Mouse (Mus musculus) layer of hippocampus, adult 11-12 months (tissue): ENCODE data around the gene Gnai3.

Source experiments
- DNase-seq: peaks from one replicate; pipeline ENCODE4 v3.0.0; 2022; ENCODE audit warnings: low spot score

The Gnai3 gene

DNA sequence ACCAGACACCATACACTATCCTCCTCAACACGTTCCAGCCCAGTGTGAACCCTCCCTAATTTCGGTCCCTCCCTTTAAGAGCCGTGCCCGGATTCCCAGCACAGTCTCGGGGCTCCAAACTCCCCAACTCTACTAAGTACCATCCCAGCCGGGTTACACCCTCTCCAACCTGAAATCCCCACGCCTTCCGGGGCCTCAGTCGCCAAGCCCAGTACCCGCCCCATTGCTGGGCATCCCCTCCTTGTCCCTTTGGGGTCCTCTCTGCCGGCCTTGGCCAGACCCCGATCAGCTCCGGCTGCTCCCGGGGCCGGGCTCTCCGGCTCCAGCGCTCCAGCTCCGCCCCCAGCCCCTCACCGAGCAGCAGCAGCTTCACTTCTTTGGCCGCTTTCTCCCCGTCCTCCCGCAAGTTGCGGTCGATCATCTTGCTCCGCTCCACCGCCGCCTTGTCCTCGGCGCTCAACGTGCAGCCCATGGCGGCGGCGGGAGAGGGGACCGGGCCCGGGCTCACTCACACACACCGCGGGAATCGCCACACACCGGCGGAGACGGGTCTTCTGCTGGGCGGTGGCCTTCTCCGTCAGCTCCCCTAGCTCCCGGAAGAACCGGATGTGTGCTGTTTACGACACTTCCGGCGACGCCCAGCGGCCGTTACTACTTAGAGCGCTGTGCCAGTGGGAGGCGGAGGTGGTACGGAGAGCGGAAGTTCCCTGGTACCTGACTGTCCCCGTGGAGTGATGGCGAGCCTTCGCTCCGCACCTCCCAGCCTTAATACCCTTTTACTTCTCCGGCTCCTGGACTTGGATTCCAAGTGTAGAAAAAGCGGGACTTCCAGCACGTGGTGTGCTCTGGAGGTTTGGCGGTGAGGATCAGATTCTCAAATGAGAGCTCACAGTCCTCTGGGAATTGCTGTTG, at the start of gene Gnai3:
Gnai3 (minus strand) TSS at position 613 of the 912 bp plus-strand sequence.
- DNase-seq: peak; percentile 91

DNA sequence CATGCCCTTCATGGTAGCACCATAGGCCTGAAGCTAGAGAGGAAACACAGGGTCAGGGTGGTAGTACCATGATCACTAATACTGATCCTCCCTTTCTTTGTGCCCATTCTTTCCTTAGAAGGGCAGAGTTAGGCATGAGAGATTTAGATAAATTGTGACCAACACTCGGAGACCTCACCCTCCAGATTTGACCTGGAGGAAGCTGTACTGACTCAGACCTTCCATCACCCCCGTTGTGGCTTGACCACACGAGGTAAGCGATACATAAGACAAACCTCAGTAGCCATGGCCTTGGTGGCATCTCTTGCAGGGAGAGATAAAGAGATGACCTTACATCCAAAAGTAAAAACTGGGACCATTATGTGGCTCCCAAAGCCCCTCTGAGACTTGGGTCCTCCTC, 49.3 kb upstream of the Gnai3 start:
- no peak for DNase-seq

DNA sequence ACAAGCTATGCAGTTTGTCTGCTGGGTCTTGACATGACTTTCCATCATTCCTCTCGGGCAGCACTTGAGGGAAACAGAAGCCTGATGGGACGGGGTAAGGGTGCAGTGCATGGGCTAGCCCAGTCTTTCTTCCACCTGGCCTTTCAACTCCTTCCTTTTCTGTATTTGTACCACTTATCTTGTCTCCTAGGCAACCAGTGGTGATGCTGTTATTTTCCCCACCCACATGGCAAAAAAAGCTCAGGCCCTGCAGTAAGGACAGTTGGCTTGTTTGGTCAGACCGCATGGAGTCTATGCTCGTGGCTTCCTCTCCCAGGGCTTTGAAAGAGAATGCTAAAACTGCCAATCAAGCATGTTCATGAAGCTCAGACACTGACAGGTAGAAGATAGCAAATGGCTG, 47.7 kb upstream of the Gnai3 start:
- no peak for DNase-seq

DNA sequence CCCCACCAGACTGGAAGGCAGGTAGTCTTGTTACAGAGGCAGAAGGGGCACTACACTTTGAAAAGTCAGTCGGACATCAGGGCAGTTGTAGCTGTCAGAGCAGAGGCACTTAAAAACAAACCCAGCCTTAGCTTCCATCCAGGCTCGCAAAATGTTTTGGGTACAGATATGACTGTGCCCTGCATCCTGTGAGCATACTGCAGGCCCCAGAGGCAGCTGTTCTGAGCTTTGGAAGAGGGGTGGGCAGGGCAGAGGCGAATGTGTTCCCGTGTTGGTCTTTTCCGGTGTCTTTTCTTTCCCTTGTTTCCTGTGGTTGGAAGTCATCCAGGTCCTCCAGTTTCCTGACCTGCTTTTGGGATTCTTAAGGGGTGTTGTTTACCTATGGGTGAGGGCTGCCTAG, 44.0 kb upstream of the Gnai3 start:
- DNase-seq: no peak

DNA sequence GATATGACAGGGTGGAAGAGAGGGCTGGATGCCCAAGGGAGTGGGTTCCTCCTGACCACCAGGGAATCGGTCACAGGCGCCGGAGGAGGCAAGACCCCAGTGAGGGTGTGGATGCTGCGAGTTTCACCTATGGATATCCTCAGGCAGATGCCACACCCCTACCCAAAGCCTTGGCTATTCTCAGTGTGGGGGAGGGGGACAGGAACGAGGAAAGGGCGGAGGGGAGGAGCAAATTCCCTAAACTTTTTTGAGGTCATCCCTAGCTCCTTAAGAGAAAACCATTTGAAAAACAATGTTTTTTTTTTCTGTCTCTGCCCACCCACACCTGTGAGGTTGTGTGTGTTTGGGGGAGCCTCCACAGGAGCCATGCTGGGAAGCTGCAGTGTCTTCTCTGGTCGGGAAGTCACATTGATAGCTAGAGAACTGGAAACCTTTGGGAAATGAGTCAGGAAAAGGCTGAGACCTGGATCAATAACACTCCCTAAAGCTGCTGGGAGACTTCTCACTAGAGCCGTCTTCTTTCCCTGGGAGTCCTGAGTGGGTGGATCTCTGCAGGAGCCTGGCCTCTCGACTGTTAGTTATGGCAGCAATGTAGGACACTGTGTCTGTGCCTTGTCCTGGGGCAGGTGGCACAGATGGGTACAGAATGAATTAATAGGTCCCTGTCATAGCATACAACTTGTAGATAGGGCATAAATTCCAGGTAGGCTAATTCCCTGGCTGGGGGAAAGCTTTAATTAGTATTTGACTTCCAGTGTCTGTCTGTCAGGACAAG, 43.0 kb upstream of the Gnai3 start:
- DNase-seq: no peak

DNA sequence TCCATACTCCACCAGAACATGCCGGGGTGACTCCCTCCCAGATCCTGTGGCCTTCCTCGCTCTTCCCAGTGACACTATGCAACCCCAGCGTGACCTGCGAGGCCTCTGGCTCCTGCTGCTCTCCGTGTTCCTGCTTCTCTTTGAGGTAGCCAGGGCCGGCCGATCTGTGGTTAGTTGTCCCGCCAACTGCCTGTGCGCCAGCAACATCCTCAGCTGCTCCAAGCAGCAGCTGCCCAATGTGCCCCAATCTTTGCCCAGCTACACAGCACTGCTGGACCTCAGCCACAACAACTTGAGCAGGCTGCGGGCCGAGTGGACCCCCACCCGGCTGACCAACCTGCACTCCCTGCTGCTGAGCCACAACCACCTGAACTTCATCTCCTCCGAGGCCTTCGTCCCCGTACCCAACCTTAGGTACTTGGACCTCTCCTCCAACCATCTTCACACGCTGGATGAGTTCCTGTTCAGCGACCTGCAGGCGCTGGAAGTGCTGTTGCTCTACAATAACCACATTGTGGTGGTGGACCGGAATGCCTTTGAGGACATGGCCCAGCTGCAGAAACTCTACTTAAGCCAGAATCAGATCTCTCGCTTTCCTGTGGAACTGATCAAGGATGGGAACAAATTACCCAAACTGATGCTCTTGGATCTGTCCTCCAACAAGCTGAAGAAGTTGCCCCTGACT, 41.3 kb upstream of the Gnai3 start:
- DNase-seq: no peak

DNA sequence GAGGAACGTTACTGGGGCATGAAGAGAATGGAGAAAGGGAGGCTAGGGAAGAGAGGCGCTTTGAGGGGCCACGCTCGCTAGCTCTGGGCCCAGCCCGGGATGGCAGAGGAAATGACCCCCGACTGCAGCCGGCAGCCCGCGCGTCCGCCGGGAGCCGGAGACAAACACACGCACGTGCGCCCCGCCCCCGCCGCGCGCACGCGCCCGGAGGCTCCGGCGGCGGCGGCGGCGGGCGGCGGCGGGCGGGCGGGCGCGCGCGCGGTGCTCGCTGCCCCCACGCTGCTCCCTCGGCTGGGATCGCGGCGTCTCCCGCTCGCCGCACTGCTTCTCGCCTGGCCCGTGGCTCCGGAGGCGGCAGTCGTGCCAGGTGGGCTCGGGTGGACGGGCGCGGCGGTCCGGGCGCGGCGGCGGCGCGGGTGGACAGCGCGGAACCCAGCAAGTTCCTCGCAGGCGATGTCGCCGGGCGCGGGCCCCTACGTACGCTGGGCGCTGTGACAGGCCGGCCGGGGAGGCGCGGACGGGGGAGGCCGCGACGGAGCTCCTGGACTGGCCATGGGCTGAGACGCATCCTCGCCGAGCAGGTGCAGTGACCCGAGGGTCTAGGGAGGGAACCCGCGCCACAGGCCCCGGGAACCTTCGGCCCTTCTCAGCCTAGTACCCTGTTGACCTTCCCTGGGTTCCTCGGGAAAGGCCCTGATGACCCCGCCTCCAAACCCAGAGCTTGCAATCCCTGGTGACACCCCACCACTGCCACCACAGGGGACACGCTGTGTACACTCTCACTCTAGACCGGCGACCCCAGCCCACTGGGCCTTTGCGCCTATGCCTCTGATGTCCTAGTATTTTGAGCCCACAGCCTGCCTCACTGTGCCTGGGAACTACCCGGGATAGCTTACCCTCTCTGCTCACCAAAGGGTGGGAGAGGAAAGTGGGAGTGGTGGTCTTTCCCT, 40.4 kb upstream of the Gnai3 start, which contains the start of gene Amigo1:
Amigo1 (plus strand) TSS at position 238 of the 950 bp plus-strand sequence.
- no peak for DNase-seq

DNA sequence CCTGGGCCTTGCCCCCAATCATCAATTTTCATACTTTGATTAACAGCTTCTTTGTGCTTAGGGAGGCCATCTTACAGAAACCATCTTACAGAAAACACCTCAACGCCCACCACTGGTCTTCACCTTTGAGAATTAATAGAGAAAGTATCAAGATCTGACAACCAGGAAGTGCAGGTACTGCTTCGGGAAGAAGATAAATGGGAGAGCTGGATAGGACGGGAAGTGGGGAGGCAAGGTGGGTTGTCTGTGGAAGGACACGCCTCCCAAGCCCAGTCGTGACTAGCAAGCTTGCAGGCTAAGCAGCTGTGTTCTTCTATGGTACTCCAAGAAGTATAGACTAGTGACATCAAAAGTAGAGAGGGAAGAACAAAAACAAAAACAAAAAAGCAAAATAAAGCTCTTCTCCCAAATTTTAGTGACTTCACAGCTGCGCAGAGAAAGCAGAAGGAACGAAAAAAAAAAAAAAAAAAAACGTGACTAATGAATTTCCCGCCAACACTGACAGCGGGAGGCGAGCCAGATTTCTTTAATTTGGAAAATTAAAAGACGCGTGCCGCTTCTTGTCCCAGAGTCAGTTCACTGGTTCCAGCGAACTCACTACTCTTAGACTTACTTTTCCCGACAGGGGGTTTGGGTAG, 39.6 kb upstream of the Gnai3 start:
- DNase-seq: no peak

DNA sequence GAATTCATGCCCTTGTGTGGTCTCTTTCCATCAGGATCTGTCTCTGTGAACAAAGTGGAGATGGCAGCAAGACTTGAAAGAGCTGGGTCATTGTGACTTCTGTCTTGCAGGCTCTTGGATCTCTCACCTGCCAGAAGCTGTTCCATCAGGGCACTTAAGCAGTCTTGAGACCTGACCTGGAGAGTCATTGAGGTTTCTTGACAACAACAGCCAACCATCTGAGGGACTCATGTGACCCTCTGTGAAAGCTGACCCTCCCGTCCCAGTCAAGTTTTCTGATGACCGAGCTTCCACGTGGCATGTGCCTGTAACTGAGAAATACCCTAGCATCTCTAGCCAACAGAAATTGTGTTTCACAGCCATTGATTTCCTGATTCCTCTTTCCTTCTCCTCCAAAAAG, 38.8 kb upstream of the Gnai3 start:
- DNase-seq: no peak

DNA sequence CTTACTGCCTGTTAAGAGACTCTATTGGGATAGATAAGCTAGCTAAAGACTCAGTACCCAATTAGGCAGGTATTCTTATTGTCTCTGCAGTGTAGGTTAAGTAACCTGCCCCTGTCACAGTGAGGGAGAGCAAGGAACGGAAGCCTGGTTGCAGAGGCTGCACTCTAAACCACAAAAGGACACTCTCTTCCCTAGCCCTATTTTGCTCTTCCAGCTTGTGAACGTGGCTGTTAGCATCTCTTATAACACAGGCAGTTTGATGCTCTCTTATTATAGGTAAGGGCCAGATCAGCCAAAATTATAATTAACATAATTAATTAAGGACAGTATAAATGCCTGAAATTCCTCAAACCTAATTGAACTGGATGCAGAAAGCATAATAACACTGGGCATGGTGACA, 34.6 kb upstream of the Gnai3 start:
- DNase-seq: no peak

DNA sequence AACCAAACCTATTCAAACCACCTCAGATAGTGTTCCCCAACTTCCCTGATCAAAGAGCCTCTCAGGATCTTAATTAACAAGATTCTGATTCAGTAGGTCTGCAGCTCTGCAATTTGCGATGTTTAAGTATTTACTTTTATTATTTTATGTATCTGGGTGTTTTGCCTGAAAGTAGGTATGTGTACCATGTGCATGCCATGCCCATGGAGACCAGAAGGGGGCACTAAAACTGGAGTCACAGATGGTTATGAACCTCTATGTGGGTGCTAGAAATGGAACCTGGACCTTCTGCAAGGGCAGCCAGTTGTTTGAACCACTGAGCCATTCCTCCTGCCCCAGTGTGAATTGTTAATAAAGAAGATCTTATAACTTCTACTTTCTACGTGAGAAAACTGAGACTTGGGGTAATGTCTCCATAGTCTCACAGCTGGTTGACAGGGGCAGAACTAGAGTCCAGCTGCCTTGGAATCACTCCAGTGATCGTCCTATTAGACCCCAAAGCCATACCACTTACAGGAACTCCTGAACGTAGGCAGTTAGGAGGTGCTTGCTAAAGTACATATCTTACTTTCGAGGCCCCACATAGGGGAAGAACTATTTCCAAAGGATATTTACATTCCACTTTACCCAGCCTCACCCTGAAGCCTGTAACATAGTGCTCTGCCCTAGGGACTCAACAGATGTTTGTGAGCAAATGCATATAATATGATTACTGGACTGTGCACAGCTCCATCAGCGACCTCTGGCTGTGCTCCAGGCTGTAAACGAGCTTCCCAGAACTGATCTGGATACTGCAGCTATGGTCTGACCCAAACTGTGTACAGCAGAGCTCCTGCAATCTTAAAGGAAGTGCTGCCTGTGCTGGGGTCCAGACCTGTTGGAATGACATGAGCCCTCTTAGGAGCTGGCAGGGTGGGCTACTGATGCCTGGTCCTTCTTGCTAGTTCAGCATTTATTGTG, 33.1 kb upstream of the Gnai3 start:
- no peak for DNase-seq

DNA sequence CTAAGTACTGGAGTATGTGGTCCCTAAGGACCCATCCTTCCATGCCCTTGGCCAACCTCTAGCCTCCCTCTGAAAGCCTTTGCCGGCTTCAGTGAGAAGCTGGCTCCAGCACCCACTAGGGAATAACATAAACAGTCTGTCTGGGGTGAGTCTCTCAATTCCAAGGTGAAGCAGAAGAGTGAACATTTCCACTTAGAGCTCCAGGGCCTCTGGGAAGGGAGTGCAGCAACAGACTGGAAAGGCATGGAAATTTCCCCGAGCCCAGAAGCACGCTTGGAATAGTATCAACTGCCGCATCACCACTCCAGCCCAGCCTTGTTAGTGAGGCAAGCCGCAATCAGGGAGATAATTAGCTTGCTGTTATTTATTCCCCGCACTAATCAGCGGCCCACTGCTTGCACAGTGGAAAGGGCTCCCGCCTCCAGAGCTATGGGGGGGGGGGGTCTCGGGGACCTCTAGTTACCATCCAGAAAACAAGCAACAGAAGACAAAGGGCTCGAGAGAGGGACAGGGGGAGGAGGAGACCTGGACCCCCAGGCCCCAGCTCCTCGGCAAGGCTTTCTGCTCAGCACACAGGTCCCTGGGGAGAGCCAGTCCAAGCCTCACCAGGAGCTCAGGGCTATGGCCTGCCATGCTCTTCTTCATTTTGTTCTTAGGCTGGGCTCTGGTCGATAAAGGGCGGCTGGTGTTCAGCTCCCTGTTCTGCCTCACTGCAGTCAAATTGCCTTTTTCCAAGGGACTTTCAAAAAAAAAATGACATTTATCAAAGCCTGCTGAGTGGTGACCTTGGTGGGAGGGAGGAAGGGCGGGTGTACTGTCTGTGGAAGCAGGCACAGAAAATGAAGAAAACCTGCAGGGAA, 29.0 kb upstream of the Gnai3 start:
- DNase-seq: peak; percentile 79

DNA sequence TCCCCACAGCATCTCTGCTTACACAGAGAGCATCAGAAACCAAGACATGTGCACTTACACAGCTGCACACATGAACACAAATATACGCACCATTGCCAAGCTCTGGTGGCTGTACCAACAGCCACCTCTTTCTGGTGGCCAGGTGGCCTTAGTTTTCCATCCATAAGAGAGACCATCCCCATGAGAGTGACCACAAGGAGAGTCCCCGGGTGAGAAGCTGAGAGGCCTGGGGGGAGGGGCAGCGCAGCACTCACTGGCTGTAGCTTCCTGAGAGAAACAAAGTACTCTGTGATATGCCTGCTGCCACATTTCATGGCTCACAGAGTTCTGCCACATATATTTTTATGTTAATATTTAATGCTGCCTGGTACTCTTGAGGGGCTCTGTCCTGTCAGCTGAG, 23.3 kb upstream of the Gnai3 start:
- no peak for DNase-seq

DNA sequence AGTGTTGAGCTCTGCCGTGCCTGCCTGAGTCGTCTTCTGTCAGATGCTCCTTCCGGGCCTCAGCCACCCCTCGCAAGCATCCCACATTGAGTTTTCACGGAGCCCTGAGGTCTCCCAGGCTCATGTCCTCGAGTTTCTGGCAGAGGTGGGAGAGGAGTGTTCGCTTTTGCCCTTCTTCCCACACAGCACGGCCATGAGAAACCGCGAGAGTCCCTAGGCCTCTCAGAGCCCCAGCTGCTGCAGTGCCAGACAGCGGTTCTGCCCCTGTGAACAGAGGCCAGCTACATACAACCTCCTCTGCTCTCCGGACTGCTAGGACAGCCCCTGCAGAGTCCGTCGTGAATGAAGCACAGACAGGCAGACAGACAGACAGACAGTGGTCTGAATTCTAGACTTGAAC, 21.6 kb upstream of the Gnai3 start:
- DNase-seq: no peak

DNA sequence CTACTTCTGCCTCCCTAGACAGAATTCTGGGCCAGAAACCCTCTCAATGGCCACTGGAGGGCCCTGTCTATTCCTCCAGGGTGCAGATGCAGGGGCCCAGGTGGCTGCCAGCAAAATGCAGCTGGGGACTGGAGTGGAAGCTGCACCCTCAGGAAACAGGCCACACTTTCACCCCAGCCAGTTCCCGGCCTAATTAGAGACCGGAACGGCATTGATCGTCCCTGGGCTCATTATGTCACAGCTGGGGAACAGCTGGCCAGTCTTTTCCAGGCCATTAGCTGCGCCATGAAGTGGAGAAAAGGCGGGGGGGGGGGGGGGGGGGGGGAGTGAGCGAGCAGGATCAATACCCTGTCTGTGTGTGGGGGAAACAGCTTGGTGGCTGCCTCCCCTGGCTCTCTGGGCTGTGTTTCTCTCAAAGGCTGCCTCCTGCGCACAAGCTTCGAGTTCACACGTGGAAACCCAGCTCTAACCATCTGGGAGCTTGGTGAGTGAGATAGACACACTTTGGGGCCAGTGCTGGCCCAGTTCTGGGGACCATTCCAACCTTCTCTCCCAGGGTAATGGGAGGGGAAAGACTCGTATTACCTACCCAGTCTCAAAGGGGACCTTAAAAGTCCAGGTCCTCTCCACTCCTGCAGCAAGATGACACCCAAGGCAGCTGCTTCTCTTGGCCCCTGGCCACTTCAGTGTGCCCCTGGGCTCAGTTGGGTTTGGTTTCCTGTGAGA, 20.7 kb upstream of the Gnai3 start:
- DNase-seq: peak; percentile 76

DNA sequence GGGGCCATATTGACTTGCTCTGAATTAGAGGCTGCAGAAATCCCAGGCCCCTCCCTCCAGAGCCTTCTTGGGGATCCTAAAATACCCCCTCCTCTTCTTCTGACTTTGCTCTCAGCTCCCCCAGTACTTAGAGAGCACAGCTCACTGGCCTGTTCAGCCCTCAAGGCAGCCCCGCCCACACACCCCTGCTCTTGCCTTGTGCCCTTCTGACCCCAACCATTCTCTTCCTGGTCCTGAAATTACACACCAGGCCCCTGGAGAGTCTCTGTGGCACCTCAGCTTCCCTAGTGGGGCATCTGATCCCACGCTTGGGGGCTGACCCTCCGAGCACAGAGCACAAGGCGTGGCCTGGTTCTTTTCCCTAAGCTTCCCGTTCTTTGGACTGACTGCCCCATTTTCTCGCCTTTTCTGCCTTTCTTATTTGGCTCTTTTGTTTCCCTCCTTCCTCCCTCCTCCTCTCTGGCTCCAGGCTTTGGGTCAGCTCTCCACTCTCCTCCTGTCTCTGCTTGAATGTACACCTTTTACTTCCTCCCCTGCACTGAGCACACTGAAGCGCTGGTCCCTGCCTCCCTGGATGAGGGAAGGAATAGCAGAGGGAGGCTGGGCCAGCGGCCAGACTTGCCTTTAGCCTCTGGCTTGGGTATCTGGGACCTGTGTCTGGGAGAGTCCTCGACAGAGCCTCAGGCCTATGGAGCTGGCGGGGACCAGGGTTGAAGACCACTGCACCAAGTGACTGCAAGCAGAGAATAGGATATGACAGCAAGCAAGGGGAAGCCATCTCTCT, 19.8 kb upstream of the Gnai3 start:
- DNase-seq: no peak

DNA sequence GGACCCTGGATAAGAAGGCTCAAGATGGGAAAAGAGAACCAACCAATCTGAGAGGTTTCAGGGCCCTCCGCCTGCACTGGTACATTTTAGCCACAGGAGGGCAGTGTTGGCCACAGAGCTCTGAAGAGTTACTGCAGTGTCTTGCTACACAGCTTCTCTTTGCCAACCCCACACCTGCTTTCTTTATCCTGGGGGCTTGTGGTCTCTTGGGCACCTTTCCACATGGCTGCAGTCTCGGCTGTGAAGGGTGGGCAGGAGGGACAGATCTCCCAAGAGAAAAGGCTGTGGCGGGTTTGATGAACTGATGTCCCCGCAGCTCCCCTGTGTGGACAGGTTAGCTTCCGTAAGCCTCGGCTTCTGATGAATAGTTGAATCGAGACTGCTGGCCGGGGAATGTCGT, 18.9 kb upstream of the Gnai3 start:
- DNase-seq: peak; percentile 89
